Mouse (Mus musculus): ENCODE data around the gene Csf2ra. TPM values are rescaled to one million over a fixed set of nuclear protein-coding genes. Genes with fewer than 3 reads are reported as not detected.

Csf2ra gene
- polyA plus RNA-seq, 1 experiment from 2014 or later = 18.2 TPM

DNA sequence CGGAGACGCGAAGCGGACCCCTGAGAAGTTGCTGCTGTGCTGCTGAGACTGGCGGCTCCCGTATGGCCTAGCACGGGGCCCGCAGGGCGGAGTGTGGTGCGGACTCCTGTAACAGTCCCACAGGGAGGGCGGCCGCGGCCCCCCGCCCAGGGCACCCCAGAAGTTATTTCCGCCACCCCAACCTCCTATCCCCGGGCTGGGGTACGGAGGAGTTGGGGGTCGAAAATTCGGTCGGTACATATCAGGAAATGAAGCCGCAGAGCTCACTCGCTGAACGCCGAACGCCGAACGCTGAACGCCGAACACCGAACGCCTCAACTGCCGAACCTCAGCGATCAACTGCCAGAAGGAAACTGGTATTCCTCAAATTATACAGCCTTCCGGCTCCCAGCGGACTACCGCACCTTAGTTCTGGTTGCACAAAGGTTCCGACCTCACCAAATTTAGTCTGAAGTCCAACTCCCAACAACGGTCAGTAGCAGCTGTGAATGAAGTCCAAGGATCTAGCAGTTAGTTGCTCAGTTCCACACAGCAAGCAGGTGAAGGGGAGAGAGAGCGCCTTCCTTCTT is 52.4 kb downstream of the Csf2ra start, which contains the start of gene Gm7102:
Gene Gm7102 (minus strand): TSS at position 554 of the 569 bp plus-strand sequence.
- no peak within 1 kb of the TSS for H3K9ac ChIP-seq (ENCODE audit: low read depth, low read length)
- H3K9me3 ChIP-seq (replicated peaks; ENCODE audit: control insufficient read depth, low read length) = no peaks in the 10 kb centered on the region
- H3K4me1 ChIP-seq (ENCODE audit: control insufficient read depth, low read depth, low read length) = no peaks in the 10 kb centered on the region
- 24% methylated on average over 39 of the region's 39 CpGs for WGBS (ENCODE audit: insufficient replicate concordance)
- no peak within 1 kb of the TSS for H3K27ac ChIP-seq (ENCODE audit: low read length)
- peak within 1 kb of the TSS; percentile 24 for H3K4me3 ChIP-seq (ENCODE audit: low read depth, low read length)
- no peaks in the 10 kb centered on the region for H3K36me3 ChIP-seq (ENCODE audit: control insufficient read depth, insufficient read depth)
- H3K4me2 ChIP-seq (ENCODE audit: low read depth, low read length) = peak within 1 kb of the TSS; percentile 36; the same call in 1 of the 2 replicates
- H3K27me3 ChIP-seq (ENCODE audit: control insufficient read depth, insufficient read depth, low read depth, low read length) = no peaks in the 10 kb centered on the region
- no peak for ATAC-seq (ENCODE audit: low read depth)

Other genes starting within 250 kb of the Csf2ra start
- 11.7 and 15.4 TPM in 2 replicates for gene Zfp950, start 87.6 kb downstream of the Csf2ra start, polyA plus RNA-seq (2015; fragmentation: Nextera tagmentation; extraction: Ambion mirVana)
- 0.06 and 0.07 TPM in 2 replicates for gene Gm7102, start 52.1 kb downstream of the Csf2ra start, polyA plus RNA-seq (2015; fragmentation: Nextera tagmentation; extraction: Ambion mirVana)
- not detected in 2 replicates for gene Gm6020, start 44.5 kb downstream of the Csf2ra start, polyA plus RNA-seq (2015; fragmentation: Nextera tagmentation; extraction: Ambion mirVana)
- not detected in 2 replicates for gene Gm21060, start 68.6 kb upstream of the Csf2ra start, polyA plus RNA-seq (2015; fragmentation: Nextera tagmentation; extraction: Ambion mirVana)

Measured in liver, embryonic 16.5 days (tissue).